Comparison of ENCODE assay signal across 7 mouse cellular contexts in the genomic region with DNA sequence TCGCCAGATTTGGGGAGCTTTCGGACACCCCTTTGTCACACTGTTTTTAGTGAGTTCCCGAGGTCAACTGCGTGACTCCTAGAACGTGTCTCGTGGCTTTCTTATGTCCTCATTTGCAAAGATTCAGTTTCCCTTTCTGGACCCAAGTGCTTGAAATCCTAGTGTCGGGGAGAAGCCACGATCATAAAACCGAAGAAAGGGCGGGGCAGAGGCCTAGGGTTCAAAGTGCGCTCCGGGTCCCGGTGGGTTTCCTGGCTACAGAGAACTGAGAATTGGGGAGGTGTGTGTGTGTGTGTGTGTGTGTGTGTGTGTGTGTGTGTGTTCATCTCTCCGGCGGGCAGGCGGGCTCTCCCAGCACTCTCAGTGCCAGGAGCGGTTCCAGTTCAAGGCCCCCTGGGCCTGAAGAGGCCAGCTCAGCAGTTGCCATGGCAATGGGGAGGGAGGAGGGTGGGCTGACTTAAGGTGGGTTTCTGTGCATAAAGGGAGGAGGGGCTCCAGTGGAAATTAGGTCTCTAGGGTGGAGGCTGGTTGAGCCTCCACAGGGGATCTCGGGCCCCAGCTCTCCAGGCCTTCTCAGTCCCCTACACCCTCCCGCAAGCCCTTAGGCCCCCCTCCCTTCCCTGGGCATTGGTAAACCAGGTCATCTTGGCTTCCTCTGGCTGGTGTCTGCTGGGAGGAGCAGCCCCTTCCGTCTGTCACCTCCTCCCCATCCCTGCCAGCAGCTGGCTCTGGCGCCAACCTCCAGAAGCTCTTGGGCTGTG. TPM values are rescaled to one million over a fixed set of nuclear protein-coding genes. Genes with fewer than 3 reads are reported as not detected.
DNase-seq lines count a peak whose midpoint lies in the region; ATAC-seq lines count a peak whose summit lies in the region.

No protein-coding gene starts in this region.

- H3K9ac ChIP-seq in hindbrain, embryonic 13.5 days, result peak overlapping the region; percentile 78
- no peak overlapping the region for H3K9ac ChIP-seq in liver, embryonic 16.5 days (ENCODE audit: low read depth, low read length)

- no peaks in the 10 kb centered on the region for H3K36me3 ChIP-seq in hindbrain, embryonic 13.5 days
- no peaks in the 10 kb centered on the region for H3K36me3 ChIP-seq in liver, embryonic 16.5 days (ENCODE audit: control insufficient read depth, insufficient read depth)

- H3K4me3 ChIP-seq in hindbrain, embryonic 13.5 days, result peak overlapping the region; percentile 59
- peak overlapping the region; percentile 62; the same call in 1 of the 2 replicates for H3K4me3 ChIP-seq in liver, embryonic 16.5 days (ENCODE audit: low read depth, low read length)

- peak; percentile 57 for DNase-seq in CD4-positive helper T cell, adult 2 months (ENCODE audit: low read depth, low spot score)
- DNase-seq in R1 (ENCODE audit: low read depth, low spot score), result peak; percentile 53
- DNase-seq in embryo, embryonic 10.5 days (ENCODE audit: low spot score), result peak; percentile 57
- DNase-seq in retina, embryonic 14.5 days (ENCODE audit: low spot score), result peak; percentile 86
- DNase-seq in spleen, adult 12 weeks (ENCODE audit: low spot score), result no peak

- peak overlapping the region; percentile 89 for H3K4me2 ChIP-seq in hindbrain, embryonic 13.5 days
- H3K4me2 ChIP-seq in liver, embryonic 16.5 days (ENCODE audit: low read depth, low read length), result peak overlapping the region; percentile 90; the same call in 1 of the 2 replicates

- 7% methylated on average over 18 of the region's 21 CpGs for WGBS in hindbrain, embryonic 13.5 days
- WGBS in liver, embryonic 16.5 days (ENCODE audit: insufficient replicate concordance), result 26% methylated on average over 21 of the region's 21 CpGs

- no peaks in the 10 kb centered on the region for H3K9me3 ChIP-seq in hindbrain, embryonic 13.5 days
- H3K9me3 ChIP-seq in liver, embryonic 16.5 days (replicated peaks; ENCODE audit: control insufficient read depth, low read length), result no peaks in the 10 kb centered on the region

- ATAC-seq in hindbrain, embryonic 13.5 days (ENCODE audit: low FRiP score), result peak; percentile 30
- no peak for ATAC-seq in liver, embryonic 16.5 days (ENCODE audit: low read depth)

- peak overlapping the region; percentile 64 for H3K27ac ChIP-seq in hindbrain, embryonic 13.5 days
- H3K27ac ChIP-seq in liver, embryonic 16.5 days (ENCODE audit: low read length), result no peak overlapping the region

- H3K4me1 ChIP-seq in hindbrain, embryonic 13.5 days (replicated peaks), result peaks cover 28% of the 10 kb centered on the region
- H3K4me1 ChIP-seq in liver, embryonic 16.5 days (ENCODE audit: control insufficient read depth, low read depth, low read length), result peaks cover 16% of the 10 kb centered on the region

- peaks cover 15% of the 10 kb centered on the region for H3K27me3 ChIP-seq in hindbrain, embryonic 13.5 days
- H3K27me3 ChIP-seq in liver, embryonic 16.5 days (ENCODE audit: control insufficient read depth, insufficient read depth, low read depth, low read length), result peaks cover 21% of the 10 kb centered on the region

RNA-seq across cellular contexts. Expression of a gene that starts 1.4 kb away (rescaled TPM):
- polyA plus RNA-seq in hindbrain, embryonic 13.5 days (2015; fragmentation: Nextera tagmentation; extraction: Ambion mirVana), result 16.2 and 17.3 TPM in 2 replicates
- polyA plus RNA-seq in liver, embryonic 16.5 days (2015; fragmentation: Nextera tagmentation; extraction: Ambion mirVana), result 1.9 and 2.0 TPM in 2 replicates

RNA-seq across cellular contexts. Expression of a gene that starts 30.8 kb away (rescaled TPM):
- polyA plus RNA-seq in hindbrain, embryonic 13.5 days (2015; fragmentation: Nextera tagmentation; extraction: Ambion mirVana), result not detected in 2 replicates
- polyA plus RNA-seq in liver, embryonic 16.5 days (2015; fragmentation: Nextera tagmentation; extraction: Ambion mirVana), result not detected in 2 replicates

RNA-seq across cellular contexts. Expression of a gene that starts 31.4 kb away (rescaled TPM):
- 231 and 236 TPM in 2 replicates for polyA plus RNA-seq in hindbrain, embryonic 13.5 days (2015; fragmentation: Nextera tagmentation; extraction: Ambion mirVana)
- polyA plus RNA-seq in liver, embryonic 16.5 days (2015; fragmentation: Nextera tagmentation; extraction: Ambion mirVana), result 104 and 118 TPM in 2 replicates

RNA-seq across cellular contexts. Expression of a gene that starts 46.8 kb away (rescaled TPM):
- polyA plus RNA-seq in hindbrain, embryonic 13.5 days (2015; fragmentation: Nextera tagmentation; extraction: Ambion mirVana), result 0.04 and 0.09 TPM in 2 replicates
- 2.9 and 3.6 TPM in 2 replicates for polyA plus RNA-seq in liver, embryonic 16.5 days (2015; fragmentation: Nextera tagmentation; extraction: Ambion mirVana)

RNA-seq across cellular contexts. Expression of a gene that starts 50.8 kb away (rescaled TPM):
- 27.7 and 28.2 TPM in 2 replicates for polyA plus RNA-seq in hindbrain, embryonic 13.5 days (2015; fragmentation: Nextera tagmentation; extraction: Ambion mirVana)
- polyA plus RNA-seq in liver, embryonic 16.5 days (2015; fragmentation: Nextera tagmentation; extraction: Ambion mirVana), result 30.5 and 33.9 TPM in 2 replicates
